Mouse (Mus musculus) spleen, adult 12 weeks (tissue): Measurements from ENCODE around the gene Tnfsf12.

Experiments used
- DNase-seq: peaks from one replicate; pipeline ENCODE4 v3.0.0; 2022; ENCODE audit warnings: low spot score

The Tnfsf12 gene

DNA sequence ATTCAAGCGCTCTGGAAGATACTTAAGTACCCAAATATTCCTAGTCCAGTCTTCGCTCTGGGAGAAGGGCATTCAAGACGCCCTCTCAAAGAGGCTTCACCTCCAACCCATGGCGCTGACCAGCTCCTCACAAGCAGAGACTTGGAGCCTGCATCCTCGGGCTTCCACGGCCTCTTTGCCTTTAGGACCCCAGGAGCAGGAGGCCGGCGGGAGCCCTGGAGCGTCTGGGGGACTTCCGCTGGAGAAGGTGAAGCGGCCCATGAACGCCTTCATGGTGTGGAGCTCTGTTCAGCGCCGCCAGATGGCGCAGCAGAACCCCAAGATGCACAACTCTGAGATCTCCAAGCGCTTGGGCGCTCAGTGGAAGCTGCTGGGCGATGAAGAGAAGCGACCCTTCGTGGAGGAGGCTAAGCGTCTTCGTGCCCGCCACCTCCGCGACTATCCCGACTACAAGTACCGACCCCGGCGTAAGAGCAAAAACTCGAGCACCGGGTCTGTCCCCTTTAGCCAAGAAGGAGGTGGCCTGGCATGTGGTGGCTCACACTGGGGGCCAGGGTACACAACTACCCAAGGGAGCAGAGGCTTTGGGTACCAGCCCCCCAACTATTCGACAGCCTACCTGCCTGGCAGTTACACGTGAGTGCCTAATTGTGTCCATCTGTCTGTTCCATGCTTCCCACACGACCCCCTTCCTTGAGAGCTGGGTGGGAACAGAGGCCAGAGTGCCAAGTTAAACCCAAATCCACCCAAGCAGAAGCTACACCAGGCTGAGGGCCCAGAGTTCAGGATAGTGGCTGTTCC lies 40.2 kb downstream of the Tnfsf12 start, which contains the start of gene Sox15:
Sox15 (plus strand) TSS at position 51 of the 801 bp plus-strand sequence.
- peak; percentile 29 for DNase-seq

- DNase-seq: no peak
Measured at GRCm38 (mm10) chr11:69654760-69655159, 40.9 kb downstream of the Tnfsf12 start.

DNA sequence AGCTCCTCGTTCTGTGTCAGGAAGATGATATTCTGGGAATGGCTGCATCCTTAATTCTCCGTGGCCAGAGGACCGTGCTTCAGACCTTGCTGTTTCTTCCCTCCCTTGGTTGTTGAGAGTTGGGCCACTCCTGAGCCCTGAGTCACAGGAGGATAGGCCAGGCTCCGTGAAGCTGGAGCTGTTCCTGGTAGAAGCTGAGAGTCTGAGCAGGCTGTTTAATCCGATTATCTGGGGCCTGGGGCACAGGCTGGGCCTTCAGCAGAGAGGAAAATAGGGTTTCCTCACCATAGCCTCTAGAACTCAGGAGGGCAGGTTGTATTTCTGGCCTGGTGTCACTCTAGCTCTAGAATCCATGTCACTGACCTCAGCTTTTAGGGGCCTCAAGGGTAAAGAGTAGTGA lies 42.2 kb downstream of the Tnfsf12 start:
- no peak for DNase-seq

DNA sequence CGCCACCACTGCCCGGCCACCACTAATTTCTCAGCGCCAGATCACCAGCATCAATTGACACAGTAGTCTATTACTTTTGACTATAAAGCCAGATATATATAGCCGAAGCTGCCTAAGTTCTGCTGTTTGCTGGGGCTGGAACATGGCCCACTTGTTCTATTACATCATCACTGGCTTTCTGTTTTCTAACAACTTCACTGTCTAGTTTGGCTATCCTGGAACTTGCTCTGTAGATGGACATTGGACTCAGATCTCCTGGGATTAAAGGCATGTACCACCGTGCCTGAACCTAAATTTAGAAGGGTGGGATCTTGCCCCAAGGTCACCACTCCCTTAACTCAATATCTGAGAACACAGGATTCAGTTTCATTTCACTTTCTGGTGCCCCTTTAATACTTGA lies 49.8 kb downstream of the Tnfsf12 start:
- no peak for DNase-seq
